Mouse (Mus musculus): Measurements from ENCODE around the gene Pnpla8. TPM values are rescaled to one million over a fixed set of nuclear protein-coding genes. Genes with fewer than 3 reads are reported as not detected.
"Not testable (repeated sequence)": the region's sequence is repeated elsewhere in the genome, so short reads cannot be mapped to it uniquely, and the experiment has no call there.

Gene Pnpla8
- 146 and 168 TPM in 2 replicates for polyA plus RNA-seq (2014; fragmentation: Nextera tagmentation; extraction: Ambion mirVana)

GRCm38 (mm10) chr12:44221070-44221469, at the start of gene Pnpla8:
Gene Pnpla8 (plus strand): TSS chr12:44221370.
- H3K27ac ChIP-seq (replicated peaks; ENCODE audit: low read depth, low read length); H3K27me3 ChIP-seq (ENCODE audit: control insufficient read depth, insufficient read depth, low read length); H3K4me1 ChIP-seq (ENCODE audit: control insufficient read depth, insufficient read depth, low read length); DNase-seq; H3K9me3 ChIP-seq (ENCODE audit: control insufficient read depth, low read length); ATAC-seq (ENCODE audit: low FRiP score, low TSS enrichment); H3K36me3 ChIP-seq (ENCODE audit: control insufficient read depth, insufficient read depth, low read length): not testable (repeated sequence)
- peak within 1 kb of the TSS; percentile 83 for H3K4me2 ChIP-seq (ENCODE audit: low read length)
- H3K4me3 ChIP-seq (replicated peaks; ENCODE audit: low read depth, low read length), result peak within 1 kb of the TSS; percentile 58
- 86% methylated on average over 2 of the region's 2 CpGs for WGBS
- H3K9ac ChIP-seq (replicated peaks; ENCODE audit: low read length), result peak within 1 kb of the TSS; percentile 70

- no peaks in the 10 kb centered on the region for H3K27me3 ChIP-seq (ENCODE audit: control insufficient read depth, insufficient read depth, low read length)
- H3K4me2 ChIP-seq (ENCODE audit: low read length), result peak overlapping the region; percentile 26
- no peak overlapping the region for H3K9ac ChIP-seq (replicated peaks; ENCODE audit: low read length)
- H3K27ac ChIP-seq (replicated peaks; ENCODE audit: low read depth, low read length), result peak overlapping the region; percentile 68
- 44% methylated on average over 10 of the region's 10 CpGs for WGBS
- H3K4me1 ChIP-seq (ENCODE audit: control insufficient read depth, insufficient read depth, low read length), result 0 out of 2 replicates have a peak, but pooled peaks cover 6% of the 10 kb centered on the region
- no peak overlapping the region for H3K4me3 ChIP-seq (replicated peaks; ENCODE audit: low read depth, low read length)
- DNase-seq, result peak; percentile 47
- no peaks in the 10 kb centered on the region for H3K36me3 ChIP-seq (ENCODE audit: control insufficient read depth, insufficient read depth, low read length)
- no peaks in the 10 kb centered on the region for H3K9me3 ChIP-seq (ENCODE audit: control insufficient read depth, low read length)
- ATAC-seq (ENCODE audit: low FRiP score, low TSS enrichment), result no peak
Measured at GRCm38 (mm10) chr12:44176331-44177037, 44.7 kb upstream of the Pnpla8 start.

GRCm38 (mm10) chr12:44177038-44177355, 44.2 kb upstream of the Pnpla8 start:
- H3K27ac ChIP-seq (replicated peaks; ENCODE audit: low read depth, low read length), result peak overlapping the region; percentile 68
- H3K36me3 ChIP-seq (ENCODE audit: control insufficient read depth, insufficient read depth, low read length), result no peaks in the 10 kb centered on the region

GRCm38 (mm10) chr12:44181081-44181982, 39.8 kb upstream of the Pnpla8 start:
- peak; percentile 89 for DNase-seq
- no peak overlapping the region for H3K4me3 ChIP-seq (replicated peaks; ENCODE audit: low read depth, low read length)

More at GRCm38 (mm10) chr12:44177038-44177355, 44.2 kb upstream of the Pnpla8 start:
- WGBS, result 32% methylated on average over 2 of the region's 2 CpGs
- Histone ChIP-seq H3K27me3 (ENCODE audit: control insufficient read depth, insufficient read depth, low read length) (no peaks in the 10 kb centered on the region), H3K9me3 (ENCODE audit: control insufficient read depth, low read length) (no peaks in the 10 kb centered on the region), H3K4me3 (replicated peaks; ENCODE audit: low read depth, low read length) (no peak overlapping the region), H3K4me1 (ENCODE audit: control insufficient read depth, insufficient read depth, low read length) (0 out of 2 replicates have a peak, but pooled peaks cover 5% of the 10 kb centered on the region), H3K4me2 (ENCODE audit: low read length) (peak overlapping the region; percentile 26), H3K9ac (replicated peaks; ENCODE audit: low read length) (no peak overlapping the region)
- ATAC-seq (ENCODE audit: low FRiP score, low TSS enrichment) (0 out of 2 replicates have a peak, but pooled peaks have one; percentile 46), DNase-seq (peak; percentile 72)

GRCm38 (mm10) chr12:44197873-44198525, 23.2 kb upstream of the Pnpla8 start:
- Histone ChIP-seq H3K36me3 (ENCODE audit: control insufficient read depth, insufficient read depth, low read length) (no peaks in the 10 kb centered on the region), H3K4me2 (ENCODE audit: low read length) (no peak overlapping the region), H3K9me3 (ENCODE audit: control insufficient read depth, low read length) (no peaks in the 10 kb centered on the region), H3K9ac (replicated peaks; ENCODE audit: low read length) (no peak overlapping the region), H3K4me3 (replicated peaks; ENCODE audit: low read depth, low read length) (no peak overlapping the region), H3K4me1 (ENCODE audit: control insufficient read depth, insufficient read depth, low read length) (no peaks in the 10 kb centered on the region), H3K27ac (replicated peaks; ENCODE audit: low read depth, low read length) (no peak overlapping the region), H3K27me3 (ENCODE audit: control insufficient read depth, insufficient read depth, low read length) (no peaks in the 10 kb centered on the region)
- WGBS, result 65% methylated on average over 4 of the region's 4 CpGs
- ATAC-seq (ENCODE audit: low FRiP score, low TSS enrichment) (no peak), DNase-seq (no peak)

More at GRCm38 (mm10) chr12:44181081-44181982, 39.8 kb upstream of the Pnpla8 start:
- peak overlapping the region; percentile 8; the same call in 1 of the 2 replicates for H3K4me2 ChIP-seq (ENCODE audit: low read length)
- H3K27me3 ChIP-seq (ENCODE audit: control insufficient read depth, insufficient read depth, low read length), result no peaks in the 10 kb centered on the region
- H3K36me3 ChIP-seq (ENCODE audit: control insufficient read depth, insufficient read depth, low read length), result no peaks in the 10 kb centered on the region
- no peak overlapping the region for H3K27ac ChIP-seq (replicated peaks; ENCODE audit: low read depth, low read length)
- H3K4me1 ChIP-seq (ENCODE audit: control insufficient read depth, insufficient read depth, low read length), result 0 out of 2 replicates have a peak, but pooled peaks cover under 1% of the 10 kb centered on the region
- H3K9ac ChIP-seq (replicated peaks; ENCODE audit: low read length), result no peak overlapping the region
- ATAC-seq (ENCODE audit: low FRiP score, low TSS enrichment), result peak; percentile 89
- 51% methylated on average over 9 of the region's 9 CpGs for WGBS
- H3K9me3 ChIP-seq (ENCODE audit: control insufficient read depth, low read length), result no peaks in the 10 kb centered on the region

- H3K36me3 ChIP-seq (ENCODE audit: control insufficient read depth, insufficient read depth, low read length), result peaks cover 9% of the 10 kb centered on the region; the same call in 1 of the 2 replicates
- ATAC-seq (ENCODE audit: low FRiP score, low TSS enrichment) (no peak), DNase-seq (peak; percentile 61)
- no peaks in the 10 kb centered on the region for H3K9me3 ChIP-seq (ENCODE audit: control insufficient read depth, low read length)
- peak overlapping the region; percentile 95 for H3K4me3 ChIP-seq (replicated peaks; ENCODE audit: low read depth, low read length)
- H3K27me3 ChIP-seq (ENCODE audit: control insufficient read depth, insufficient read depth, low read length), result no peaks in the 10 kb centered on the region
- peak overlapping the region; percentile 87 for H3K4me2 ChIP-seq (ENCODE audit: low read length)
- peak overlapping the region; percentile 85 for H3K27ac ChIP-seq (replicated peaks; ENCODE audit: low read depth, low read length)
- H3K4me1 ChIP-seq (ENCODE audit: control insufficient read depth, insufficient read depth, low read length), result peaks cover 13% of the 10 kb centered on the region
- under 1% methylated on average over 37 of the region's 37 CpGs for WGBS
- H3K9ac ChIP-seq (replicated peaks; ENCODE audit: low read length), result peak overlapping the region; percentile 81
Measured at GRCm38 (mm10) chr12:44209141-44209823, 11.9 kb upstream of the Pnpla8 start.

- Histone ChIP-seq H3K36me3 (ENCODE audit: control insufficient read depth, insufficient read depth, low read length) (peaks cover 9% of the 10 kb centered on the region; the same call in 1 of the 2 replicates), H3K4me2 (ENCODE audit: low read length) (peak within 1 kb of the TSS; percentile 87), H3K9ac (replicated peaks; ENCODE audit: low read length) (peak within 1 kb of the TSS; percentile 81), H3K27me3 (ENCODE audit: control insufficient read depth, insufficient read depth, low read length) (no peaks in the 10 kb centered on the region), H3K4me1 (ENCODE audit: control insufficient read depth, insufficient read depth, low read length) (peaks cover 13% of the 10 kb centered on the region), H3K9me3 (ENCODE audit: control insufficient read depth, low read length) (no peaks in the 10 kb centered on the region), H3K4me3 (replicated peaks; ENCODE audit: low read depth, low read length) (peak within 1 kb of the TSS; percentile 95), H3K27ac (replicated peaks; ENCODE audit: low read depth, low read length) (peak within 1 kb of the TSS; percentile 85)
- under 1% methylated on average over 77 of the region's 77 CpGs for WGBS
- ATAC-seq (ENCODE audit: low FRiP score, low TSS enrichment) (peak; percentile 99), DNase-seq (peak; percentile 100)
Measured at GRCm38 (mm10) chr12:44209824-44210752, 11.1 kb upstream of the Pnpla8 start, which contains the start of gene Dnajb9. Gene Dnajb9 (minus strand): TSS chr12:44210326.
